Mouse (Mus musculus): ENCODE results near the gene Ly6g6c. TPM values are rescaled to one million over a fixed set of nuclear protein-coding genes. Genes with fewer than 3 reads are reported as not detected.
"Not testable (repeated sequence)": the region's sequence is repeated elsewhere in the genome, so short reads cannot be mapped to it uniquely, and the experiment has no call there.

Ly6g6c gene
- polyA plus RNA-seq, 1 experiment, result not detected

DNA sequence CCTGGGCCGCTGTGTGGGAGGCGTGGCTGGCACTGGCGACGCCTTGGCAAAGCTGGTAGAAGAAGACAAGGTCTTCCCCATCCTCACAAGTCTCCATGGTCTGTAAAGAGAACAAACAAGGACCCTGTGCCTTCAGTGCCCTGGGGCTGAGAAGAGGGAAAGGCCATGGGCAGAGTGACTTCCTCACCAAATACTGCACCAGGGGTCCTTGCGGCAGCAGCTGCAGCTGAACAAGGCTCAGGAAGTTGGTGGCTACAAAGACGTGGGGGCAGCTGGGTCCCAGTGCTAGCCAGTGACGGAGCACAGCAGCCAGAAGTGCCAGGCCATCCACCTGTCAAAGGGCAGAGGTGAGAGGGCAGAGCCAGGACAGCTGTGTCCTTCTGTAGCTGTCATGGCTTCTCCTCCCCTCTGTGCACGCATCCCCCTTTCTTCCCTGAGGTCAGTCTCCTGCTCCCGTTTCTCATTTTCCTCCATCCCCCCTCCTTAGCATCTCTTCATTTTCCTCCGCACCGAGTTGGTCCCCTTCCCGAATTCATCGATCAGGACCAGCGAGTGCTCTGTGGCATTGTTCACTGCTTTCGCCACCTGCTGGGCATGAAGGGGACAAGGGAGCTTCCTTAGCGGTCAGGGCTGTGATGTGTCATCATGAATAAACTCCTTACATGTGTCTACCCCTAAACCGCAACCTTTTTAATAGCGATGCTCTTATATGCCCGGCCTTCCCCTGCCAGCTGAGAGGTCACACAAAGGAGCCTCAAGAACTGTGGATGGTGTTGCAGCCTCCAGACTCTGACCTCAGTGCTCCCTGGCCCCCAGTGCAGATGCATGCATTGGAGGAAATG, 35.3 kb upstream of the Ly6g6c start:
- DNase-seq (ENCODE audit: extremely low spot score in 1 of 2, low spot score in 1 of 2), result no peak

- DNase-seq (ENCODE audit: extremely low spot score in 1 of 2, low spot score in 1 of 2), result no peak
Measured at GRCm38 (mm10) chr17:35031272-35031671, 33.9 kb upstream of the Ly6g6c start.

DNA sequence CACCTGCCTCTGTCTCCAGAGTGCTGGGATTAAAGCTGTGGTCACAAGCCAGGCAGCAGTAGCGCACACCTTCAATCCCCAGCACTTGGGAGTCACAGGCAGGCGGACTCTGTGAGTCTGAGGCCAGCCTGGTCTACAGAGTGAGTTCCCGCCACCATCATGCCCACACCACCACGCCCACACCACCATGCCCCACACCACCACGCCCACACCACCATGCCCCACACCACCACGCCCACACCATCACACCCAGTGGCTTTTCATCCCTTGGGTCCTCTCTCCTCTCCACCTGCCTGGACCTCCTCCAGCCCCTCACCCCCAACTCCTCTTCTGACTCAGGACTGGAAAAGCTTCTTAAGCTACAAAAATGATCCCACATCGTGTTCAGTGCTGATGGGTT, 33.3 kb upstream of the Ly6g6c start:
- no peak for DNase-seq (ENCODE audit: extremely low spot score in 1 of 2, low spot score in 1 of 2)

DNA sequence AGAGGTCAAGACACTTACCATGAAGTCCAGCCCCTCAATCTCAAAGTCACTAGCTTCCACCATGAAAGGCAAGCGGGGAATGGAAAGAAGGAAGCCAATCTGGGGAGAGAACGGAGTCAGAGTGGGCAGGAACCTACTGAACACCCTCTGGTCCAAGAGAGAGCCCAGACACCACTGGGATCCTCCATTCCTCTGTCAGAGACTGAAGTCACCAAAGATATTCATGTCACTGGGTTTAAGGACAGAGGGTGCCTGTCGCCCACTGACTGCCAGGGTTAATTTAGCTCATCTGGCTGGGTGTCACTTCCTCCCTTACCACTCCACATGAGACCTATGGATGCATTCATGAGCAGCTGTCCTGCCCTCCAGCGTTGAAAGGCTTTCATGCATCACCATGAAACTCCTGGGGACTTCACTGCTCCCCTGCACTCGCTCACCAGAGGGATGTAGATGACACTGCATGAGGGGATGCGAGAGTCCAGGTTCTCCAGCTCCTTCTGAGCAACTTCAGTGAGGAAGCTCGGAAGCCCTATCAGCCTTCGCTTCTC, 32.8 kb upstream of the Ly6g6c start:
- no peak for DNase-seq (ENCODE audit: extremely low spot score in 1 of 2, low spot score in 1 of 2)

GRCm38 (mm10) chr17:35033703-35034102, 31.5 kb upstream of the Ly6g6c start:
- not testable (repeated sequence) for DNase-seq (ENCODE audit: extremely low spot score in 1 of 2, low spot score in 1 of 2)

DNA sequence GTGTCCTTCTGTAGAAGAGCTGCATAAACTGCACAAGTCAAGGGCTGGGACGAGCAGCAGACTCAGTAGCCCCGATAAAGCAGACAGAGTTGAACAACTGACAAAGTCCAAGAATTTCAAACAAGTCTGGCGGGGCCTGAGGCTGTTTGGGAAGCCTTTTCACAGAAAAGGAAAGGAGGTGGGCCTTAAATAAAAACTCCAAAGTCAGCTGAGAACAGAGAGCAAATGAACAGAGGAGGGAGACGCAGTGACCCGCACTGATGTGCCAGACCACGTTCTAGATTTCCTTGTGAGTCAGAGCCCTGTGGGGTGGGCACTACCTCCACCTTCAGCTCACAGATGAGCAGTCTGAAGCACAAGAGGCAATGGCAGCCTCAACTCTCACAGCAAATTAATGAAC, 30.3 kb upstream of the Ly6g6c start:
- DNase-seq (ENCODE audit: extremely low spot score in 1 of 2, low spot score in 1 of 2), result no peak

DNA sequence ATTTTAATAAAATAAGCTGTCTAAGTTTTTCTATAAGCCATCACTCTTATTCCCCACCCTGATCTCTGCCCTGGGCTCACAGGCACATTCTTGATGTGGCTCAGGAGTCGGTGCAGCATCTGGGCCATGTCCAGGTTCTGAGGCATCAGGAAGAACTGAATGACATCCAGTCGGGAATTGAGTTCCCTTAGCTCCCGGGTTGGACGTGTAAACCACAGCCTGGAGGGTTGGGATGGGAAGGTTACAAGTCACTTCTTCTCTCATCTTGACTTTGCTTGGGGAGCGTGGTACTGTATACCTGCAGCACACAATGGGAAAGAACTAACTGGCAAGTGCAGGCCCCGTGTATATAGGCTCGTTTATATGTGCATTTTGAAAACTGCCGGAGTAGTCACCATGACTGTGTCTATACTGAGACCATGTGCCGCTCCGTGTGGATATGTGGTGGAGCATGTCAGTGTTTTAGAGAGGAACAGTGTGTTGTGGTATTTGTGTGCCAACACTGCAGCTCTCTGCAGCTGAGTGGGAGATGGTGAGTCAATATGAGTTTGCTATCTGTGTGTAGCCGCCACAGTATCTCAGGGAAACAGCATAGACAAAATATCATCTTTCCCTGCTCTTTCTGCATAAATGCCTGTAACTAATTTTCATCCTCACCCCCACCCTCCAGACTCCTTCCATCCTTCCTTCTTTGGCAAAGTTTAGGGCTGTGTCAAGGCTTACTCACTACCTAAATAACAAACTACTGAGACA, 25.9 kb upstream of the Ly6g6c start:
- DNase-seq (ENCODE audit: extremely low spot score in 1 of 2, low spot score in 1 of 2), result peak; percentile 37 to 56

DNA sequence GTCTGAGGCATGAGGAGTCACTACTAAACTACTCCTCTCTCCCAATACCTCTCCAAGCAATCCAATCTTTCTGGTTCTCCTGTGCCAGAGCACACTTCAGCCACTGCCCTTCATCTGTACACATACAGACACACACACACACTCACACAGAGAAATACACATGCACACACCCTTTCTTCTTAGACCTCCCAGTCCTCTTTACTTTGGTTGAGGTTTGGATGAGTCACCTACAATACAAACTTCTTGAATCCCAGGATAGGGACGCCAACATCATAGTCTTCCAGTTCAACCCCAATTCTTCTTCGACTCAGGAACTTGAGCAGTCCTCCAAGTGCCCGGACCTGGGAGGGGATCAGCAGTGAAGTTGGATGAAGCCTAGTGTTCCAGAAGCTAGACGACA, 21.4 kb upstream of the Ly6g6c start:
- DNase-seq (ENCODE audit: extremely low spot score in 1 of 2, low spot score in 1 of 2), result no peak

- no peak for DNase-seq (ENCODE audit: extremely low spot score in 1 of 2, low spot score in 1 of 2)
Measured at GRCm38 (mm10) chr17:35044904-35045806, 20.0 kb upstream of the Ly6g6c start.

- DNase-seq (ENCODE audit: extremely low spot score in 1 of 2, low spot score in 1 of 2), result no peak
Measured at GRCm38 (mm10) chr17:35045807-35046680, 19.1 kb upstream of the Ly6g6c start.

- peak; percentile 89 to 94 for DNase-seq (ENCODE audit: extremely low spot score in 1 of 2, low spot score in 1 of 2)
Measured at GRCm38 (mm10) chr17:35046681-35047455, 18.3 kb upstream of the Ly6g6c start, which contains the start of gene Msh5. TSS of gene Msh5 (minus strand) at chr17:35046745.

- no peak for DNase-seq (ENCODE audit: extremely low spot score in 1 of 2, low spot score in 1 of 2)
Measured at GRCm38 (mm10) chr17:35047688-35048087, 17.5 kb upstream of the Ly6g6c start.

- DNase-seq (ENCODE audit: extremely low spot score in 1 of 2, low spot score in 1 of 2), result no peak
Measured at GRCm38 (mm10) chr17:35048149-35048931, 16.8 kb upstream of the Ly6g6c start.

DNA sequence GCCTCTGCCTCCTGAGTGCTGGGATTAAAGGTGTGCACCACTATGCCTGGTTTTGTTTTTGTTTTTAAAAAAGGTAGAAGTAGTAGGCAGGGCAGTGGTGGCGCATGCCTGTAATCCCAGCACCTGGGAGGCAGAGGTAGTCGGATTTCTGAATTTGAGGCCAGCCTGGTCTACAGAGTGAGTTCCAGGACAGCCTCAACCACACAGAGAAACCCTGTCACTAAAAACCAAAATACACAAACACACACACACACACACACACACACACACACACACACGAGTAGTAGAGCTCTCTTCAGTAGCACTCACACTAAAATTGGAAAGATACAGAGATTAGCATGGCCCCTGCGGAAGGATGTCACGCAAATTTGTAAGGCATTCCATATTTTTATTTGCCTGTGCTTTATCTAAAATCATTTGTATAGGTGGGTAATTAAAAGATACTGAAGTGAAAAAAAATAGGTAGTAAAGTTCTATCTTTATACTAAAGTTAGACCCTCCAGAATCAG, 16.2 kb upstream of the Ly6g6c start:
- no peak for DNase-seq (ENCODE audit: extremely low spot score in 1 of 2, low spot score in 1 of 2)

GRCm38 (mm10) chr17:35049561-35050016, 15.6 kb upstream of the Ly6g6c start, which contains the start of gene Clic1:
TSS of gene Clic1 (plus strand) at chr17:35049966.
- no peak for DNase-seq (ENCODE audit: extremely low spot score in 1 of 2, low spot score in 1 of 2)

- no peak for DNase-seq (ENCODE audit: extremely low spot score in 1 of 2, low spot score in 1 of 2)
Measured at GRCm38 (mm10) chr17:35050126-35050750, 14.9 kb upstream of the Ly6g6c start.

Data from frontal cortex, adult 2 months (tissue).